Mouse (Mus musculus) MEL (cell line): ENCODE results near the gene Akap5. TPM values are rescaled to one million over a fixed set of nuclear protein-coding genes. Genes with fewer than 3 reads are reported as not detected.

ENCODE experiments used
- DNase-seq: peaks from one replicate; pipeline ENCODE4 v3.0.0; 2011; ENCODE audit warnings: low read depth, low spot score
- H3K27ac ChIP-seq: 2 replicates; pipeline ENCODE4 v1.5.1; 2012; ENCODE audit warnings: low read depth, mild to moderate bottlenecking, control low read depth, low read length, moderate library complexity; ENCODE audit not compliant: control insufficient read depth
- H3K27me3 ChIP-seq, 2 experiments: fragments of 150-350 bp in 1 of 2; sonication (generic) in 1 of 2; 2 replicates each; pipeline ENCODE4 v1.6.1; 2012; ENCODE audit warnings: low read length in 2 of 2, mild to moderate bottlenecking in 2 of 2, improper control_type of control experiment in 1 of 2, moderate library complexity in 1 of 2; ENCODE audit not compliant: insufficient read depth in 2 of 2, control insufficient read depth in 1 of 2
- H3K36me3 ChIP-seq, 2 experiments: 2 replicates each; pipeline ENCODE4 v1.6.1; 2012 to 2014; ENCODE audit warnings: low read length in 2 of 2, improper control_type of control experiment in 1 of 2, inconsistent platforms in 1 of 2, mild to moderate bottlenecking in 1 of 2; ENCODE audit not compliant: insufficient read depth in 2 of 2, control insufficient read depth in 1 of 2
- H3K4me1 ChIP-seq, 2 experiments: fragments of 150-350 bp in 1 of 2; sonication (generic) in 1 of 2; 2 replicates each; pipeline ENCODE4 v1.6.1; 2012; ENCODE audit warnings: low read length in 2 of 2, improper control_type of control experiment in 1 of 2, mild to moderate bottlenecking in 1 of 2; ENCODE audit not compliant: insufficient read depth in 2 of 2, control insufficient read depth in 1 of 2
- H3K4me3 ChIP-seq, 2 experiments: fragments of 150-350 bp in 1 of 2; sonication (generic) in 1 of 2; 2 replicates each; pipeline ENCODE4 v1.5.1; 2012; ENCODE audit warnings: low read depth in 2 of 2, low read length in 2 of 2, mild to moderate bottlenecking in 2 of 2, moderate library complexity in 2 of 2, control low read depth in 1 of 2, improper control_type of control experiment in 1 of 2; ENCODE audit not compliant: control insufficient read depth in 1 of 2, insufficient read depth in 1 of 2
- H3K79me2 ChIP-seq: 2 replicates; pipeline ENCODE4 v1.6.1; 2012; ENCODE audit warnings: mild to moderate bottlenecking, low read length, moderate library complexity; ENCODE audit not compliant: control insufficient read depth, poor library complexity, insufficient read depth
- H3K9ac ChIP-seq: 2 replicates; pipeline ENCODE4 v1.6.1; 2012; ENCODE audit warnings: low read depth, mild to moderate bottlenecking, control low read depth, low read length, moderate library complexity; ENCODE audit not compliant: control insufficient read depth, poor library complexity, severe bottlenecking
- H3K9me3 ChIP-seq: fragments of 150-350 bp; sonication (generic); replicated peaks from 2 replicates; pipeline ENCODE4 v1.6.1; 2012; ENCODE audit warnings: mild to moderate bottlenecking, low read length, improper control_type of control experiment, moderate library complexity; ENCODE audit not compliant: insufficient read depth
- BHLHE40 ChIP-seq: IDR thresholded peaks from 2 replicates; pipeline ENCODE4 v1.6.1; 2012; ENCODE audit warnings: low read depth, mild to moderate bottlenecking, inconsistent platforms, low read length, improper control_type of control experiment, borderline replicate concordance
- E2F4 ChIP-seq: IDR thresholded peaks from 2 replicates; pipeline ENCODE4 v1.6.1; 2011; ENCODE audit warnings: low read depth, low read length, improper control_type of control experiment, borderline replicate concordance
- ELF1 ChIP-seq: IDR thresholded peaks from 2 replicates; pipeline ENCODE4 v1.6.1; 2014; ENCODE audit warnings: low read depth, mild to moderate bottlenecking, inconsistent platforms, low read length, improper control_type of control experiment, moderate library complexity
- HCFC1 ChIP-seq: IDR thresholded peaks from 2 replicates; pipeline ENCODE4 v1.6.1; 2012; ENCODE audit warnings: low read depth, mild to moderate bottlenecking, inconsistent platforms, low read length, improper control_type of control experiment, moderate library complexity
- KAT2A ChIP-seq: conservative IDR thresholded peaks from 2 replicates; pipeline ENCODE4 v1.6.1; 2012; ENCODE audit warnings: low read depth, low read length, improper control_type of control experiment, inconsistent platforms
- MAX ChIP-seq: IDR thresholded peaks from 2 replicates; pipeline ENCODE4 v1.6.1; 2011; ENCODE audit warnings: low read length, improper control_type of control experiment
- MEF2A ChIP-seq: IDR thresholded peaks from 2 replicates; pipeline ENCODE4 v1.6.1; 2014; ENCODE audit warnings: low read depth, mild to moderate bottlenecking, inconsistent platforms, low read length, improper control_type of control experiment; ENCODE audit not compliant: poor library complexity, insufficient replicate concordance, severe bottlenecking; ENCODE audit errors: extremely low read depth
- MYB ChIP-seq: IDR thresholded peaks from 2 replicates; pipeline ENCODE4 v1.6.1; 2011; ENCODE audit warnings: mild to moderate bottlenecking, low read depth, low read length, improper control_type of control experiment
- MYC ChIP-seq: IDR thresholded peaks from 2 replicates; pipeline ENCODE4 v1.6.1; 2011; ENCODE audit warnings: low read depth, mild to moderate bottlenecking, low read length, improper control_type of control experiment, moderate library complexity
- NELFE ChIP-seq: IDR thresholded peaks from 2 replicates; pipeline ENCODE4 v1.6.1; 2011; ENCODE audit warnings: low read depth, low read length, improper control_type of control experiment
- POLR2A ChIP-seq, 2 experiments: IDR thresholded peaks; 2 replicates each; pipeline ENCODE4 v1.6.1; 2011 to 2012; ENCODE audit warnings: low read length in 2 of 2, mild to moderate bottlenecking in 2 of 2, control low read depth in 1 of 2, improper control_type of control experiment in 1 of 2, low read depth in 1 of 2, moderate library complexity in 1 of 2; ENCODE audit not compliant: control insufficient read depth in 1 of 2, insufficient read depth in 1 of 2, poor library complexity in 1 of 2
- POLR2AphosphoS5 ChIP-seq: IDR thresholded peaks from 2 replicates; pipeline ENCODE4 v1.6.1; 2012; ENCODE audit warnings: low read depth, borderline replicate concordance, mild to moderate bottlenecking, inconsistent platforms, low read length, moderate library complexity, mixed read lengths
- RAD21 ChIP-seq: IDR thresholded peaks from 2 replicates; pipeline ENCODE4 v1.6.1; 2011; ENCODE audit warnings: mild to moderate bottlenecking, low read depth, low read length, improper control_type of control experiment
- RCOR1 ChIP-seq: IDR thresholded peaks from 2 replicates; pipeline ENCODE4 v1.6.1; 2012; ENCODE audit warnings: low read depth, mild to moderate bottlenecking, inconsistent platforms, low read length, improper control_type of control experiment
- TAL1 ChIP-seq: IDR thresholded peaks from 2 replicates; pipeline ENCODE4 v1.6.1; 2012; ENCODE audit warnings: mild to moderate bottlenecking, inconsistent platforms, low read length, moderate library complexity, mixed read lengths
- UBTF ChIP-seq: IDR thresholded peaks from 2 replicates; pipeline ENCODE4 v1.6.1; 2012; ENCODE audit warnings: low read depth, mild to moderate bottlenecking, inconsistent platforms, low read length, improper control_type of control experiment, moderate library complexity, borderline replicate concordance; ENCODE audit not compliant: insufficient read depth
- USF2 ChIP-seq, 2 experiments: IDR thresholded peaks; 2 replicates each; pipeline ENCODE4 v1.6.1; 2011 to 2012; ENCODE audit warnings: improper control_type of control experiment in 2 of 2, low read length in 2 of 2, borderline replicate concordance in 1 of 2, inconsistent platforms in 1 of 2, low read depth in 1 of 2, mild to moderate bottlenecking in 1 of 2; ENCODE audit not compliant: insufficient read depth in 1 of 2
- ZC3H11A ChIP-seq: IDR thresholded peaks from 2 replicates; pipeline ENCODE4 v1.6.1; 2012; ENCODE audit warnings: low read depth, mild to moderate bottlenecking, inconsistent platforms, low read length, improper control_type of control experiment
- ZKSCAN1 ChIP-seq: IDR thresholded peaks from 2 replicates; pipeline ENCODE4 v1.6.1; 2012; ENCODE audit warnings: low read depth, mild to moderate bottlenecking, inconsistent platforms, low read length, improper control_type of control experiment, moderate library complexity
- polyA plus RNA-seq, 2 experiments: library from polyadenylated mRNA; stranded (reverse) in 1 of 2; unstranded in 1 of 2; fragments of >175 nt in 1 of 2; fragments of >200 nt in 1 of 2; gene quantifications; 2 replicates each; pipeline versions ENCODE4 v1.2.1 to v1.2.4; 2012; ENCODE audit warnings: low replicate concordance in 2 of 2, low read depth in 1 of 2; ENCODE audit not compliant: insufficient read length in 2 of 2, insufficient read depth in 1 of 2, missing spikeins in 1 of 2
- total RNA-seq: library from RNA; depleted of rRNA; stranded (reverse); fragments of 300-350 nt; gene quantifications from 2 replicates; pipeline ENCODE4 v1.2.3, GENCODE M21; 2012

Gene Akap5
- total and polyA plus RNA-seq, 3 experiments = 0.65 to 0.69 TPM; not detected in 1

DNA sequence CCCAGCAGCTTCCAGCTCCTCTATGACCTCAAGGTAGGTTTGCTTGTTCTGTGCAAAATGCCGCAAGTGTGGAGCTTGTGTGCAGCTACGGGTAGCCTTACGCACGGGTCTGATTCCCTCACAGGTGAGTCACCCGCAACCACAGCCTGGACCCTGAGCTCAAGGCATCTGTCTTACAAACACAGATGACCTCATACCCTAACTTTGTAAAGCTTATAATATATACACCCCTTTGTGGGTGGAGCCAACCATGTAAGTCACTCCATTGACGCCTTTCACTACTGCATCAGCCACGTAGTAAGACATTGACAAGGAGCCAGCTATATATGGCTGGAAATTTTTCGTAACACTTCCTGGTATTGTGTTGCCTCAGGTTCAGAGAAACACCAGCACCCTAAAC lies 12.7 kb upstream of the Akap5 start:
- Histone ChIP-seq H3K9me3 (no peaks in the 10 kb centered on the region), H3K9ac (no peak overlapping the region), H3K4me3 (no peak overlapping the region), H3K36me3 (peaks cover 18 to 23% of the 10 kb centered on the region in 2 experiments), H3K79me2 (no peaks in the 10 kb centered on the region), H3K4me1 (peaks cover 0 to 8% of the 10 kb centered on the region in 2 experiments; a peak in 2 of 4 replicates), H3K27me3 (no peaks in the 10 kb centered on the region), H3K27ac (no peak overlapping the region)
- no peak for DNase-seq
- no peak for TF ChIP-seq TAL1
- no peak for TF ChIP-seq KAT2A
- TF ChIP-seq MAX = no peak
- no peak for TF ChIP-seq ZC3H11A
- TF ChIP-seq USF2 (IDR thresholded peaks at IDR 0.05; ENCODE audit: borderline replicate concordance in 1 of 2, insufficient read depth in 1 of 2, low read depth in 1 of 2, low read length in 2 of 2) = no peak
- TF ChIP-seq NELFE = no peak
- no peak for TF ChIP-seq ZKSCAN1
- no peak for TF ChIP-seq E2F4
- no peak for TF ChIP-seq POLR2AphosphoS5
- no peak for TF ChIP-seq UBTF
- no peak for TF ChIP-seq MYC
- TF ChIP-seq RAD21 = no peak
- no peak for TF ChIP-seq POLR2A (IDR thresholded peaks at IDR 0.05; ENCODE audit: control insufficient read depth in 1 of 2, insufficient read depth in 1 of 2, low read depth in 1 of 2, low read length in 2 of 2, poor library complexity in 1 of 2)
- no peak for TF ChIP-seq RCOR1
- no peak for TF ChIP-seq MYB
- TF ChIP-seq MEF2A = no peak
- TF ChIP-seq HCFC1 = no peak
- no peak for TF ChIP-seq BHLHE40
- no peak for TF ChIP-seq ELF1
